Mouse (Mus musculus): ENCODE results near the gene Xlr5b. TPM values are rescaled to one million over a fixed set of nuclear protein-coding genes. Genes with fewer than 3 reads are reported as not detected.

Xlr5b gene
- polyA plus RNA-seq, 1 experiment from 2014 or later = not detected

Other genes with a start within 250 kb of the Xlr5b start
- gene Cetn2, start 230.4 kb upstream of the Xlr5b start, polyA plus RNA-seq (2014; fragmentation: Nextera tagmentation; extraction: Ambion mirVana) = 97.6 and 103 TPM in 2 replicates
- gene Nsdhl, start 230.2 kb upstream of the Xlr5b start, polyA plus RNA-seq (2014; fragmentation: Nextera tagmentation; extraction: Ambion mirVana) = 44.7 and 45.0 TPM in 2 replicates
- 0.76 and 0.87 TPM in 2 replicates for gene Zfp185, start 161.5 kb upstream of the Xlr5b start, polyA plus RNA-seq (2014; fragmentation: Nextera tagmentation; extraction: Ambion mirVana)
- not detected in 2 replicates for gene Pnma5, start 111.7 kb upstream of the Xlr5b start, polyA plus RNA-seq (2014; fragmentation: Nextera tagmentation; extraction: Ambion mirVana)
- 1.3 and 1.7 TPM in 2 replicates for gene Pnma3, start 84.0 kb upstream of the Xlr5b start, polyA plus RNA-seq (2014; fragmentation: Nextera tagmentation; extraction: Ambion mirVana)
- gene Xlr4a, start 66.3 kb upstream of the Xlr5b start, polyA plus RNA-seq (2014; fragmentation: Nextera tagmentation; extraction: Ambion mirVana) = 0.43 and 0.69 TPM in 2 replicates
- gene Xlr3a, start 51.7 kb upstream of the Xlr5b start, polyA plus RNA-seq (2014; fragmentation: Nextera tagmentation; extraction: Ambion mirVana) = 2.5 and 6.9 TPM in 2 replicates
- 0.22 and 0.84 TPM in 2 replicates for gene Gm14685, start 31.7 kb upstream of the Xlr5b start, polyA plus RNA-seq (2014; fragmentation: Nextera tagmentation; extraction: Ambion mirVana)
- gene DXBay18, start 654 bp downstream of the Xlr5b start, polyA plus RNA-seq (2014; fragmentation: Nextera tagmentation; extraction: Ambion mirVana) = 0.28 and 0.63 TPM in 2 replicates
- gene Spin2d, start 28.2 kb downstream of the Xlr5b start, polyA plus RNA-seq (2014; fragmentation: Nextera tagmentation; extraction: Ambion mirVana) = not detected in 2 replicates
- gene Xlr3b, start 43.4 kb downstream of the Xlr5b start, polyA plus RNA-seq (2014; fragmentation: Nextera tagmentation; extraction: Ambion mirVana) = 10.6 and 43.5 TPM in 2 replicates
- gene Xlr4b, start 65.5 kb downstream of the Xlr5b start, polyA plus RNA-seq (2014; fragmentation: Nextera tagmentation; extraction: Ambion mirVana) = 0.37 and 1.4 TPM in 2 replicates
- 18.8 and 24.6 TPM in 2 replicates for gene F8a, start 79.5 kb downstream of the Xlr5b start, polyA plus RNA-seq (2014; fragmentation: Nextera tagmentation; extraction: Ambion mirVana)
- 0.54 TPM in 1 of 2 replicates, not detected in the other for gene Xlr4c, start 94.3 kb downstream of the Xlr5b start, polyA plus RNA-seq (2014; fragmentation: Nextera tagmentation; extraction: Ambion mirVana)
- not detected in 2 replicates for gene Xlr3c, start 116.6 kb downstream of the Xlr5b start, polyA plus RNA-seq (2014; fragmentation: Nextera tagmentation; extraction: Ambion mirVana)
- gene Xlr5a, start 144.2 kb downstream of the Xlr5b start, polyA plus RNA-seq (2014; fragmentation: Nextera tagmentation; extraction: Ambion mirVana) = not detected in 2 replicates
- gene Xlr5c, start 144.2 kb downstream of the Xlr5b start, polyA plus RNA-seq (2014; fragmentation: Nextera tagmentation; extraction: Ambion mirVana) = not detected in 2 replicates
- not detected in 2 replicates for gene Gm45015, start 188.0 kb downstream of the Xlr5b start, polyA plus RNA-seq (2014; fragmentation: Nextera tagmentation; extraction: Ambion mirVana)
- 14.4 and 15.2 TPM in 2 replicates for gene Zfp275, start 193.8 kb downstream of the Xlr5b start, polyA plus RNA-seq (2014; fragmentation: Nextera tagmentation; extraction: Ambion mirVana)
- gene Gm18336, start 249.9 kb downstream of the Xlr5b start, polyA plus RNA-seq (2014; fragmentation: Nextera tagmentation; extraction: Ambion mirVana) = not detected in 2 replicates